Mouse (Mus musculus) liver, embryonic 11.5 days (tissue): Measurements from ENCODE around the gene Zcwpw1. TPM values are rescaled to one million over a fixed set of nuclear protein-coding genes. Genes with fewer than 3 reads are reported as not detected.

Experiments used
- ATAC-seq: fragments of 200-750 bp; cut with Nextera tagmentation; replicated peaks from 2 replicates; pipeline ENCODE4 v1.8.0; 2017; ENCODE audit warnings: moderate number of reproducible peaks, mild to moderate bottlenecking, moderate TSS enrichment, moderate library complexity; ENCODE audit not compliant: low FRiP score
- DNase-seq: peaks from one replicate; pipeline ENCODE4 v3.0.0-alpha.2; 2017; ENCODE audit warnings: low spot score
- H3K27ac ChIP-seq: fragments of 300-500 bp; sonication (generic); 2 replicates; pipeline ENCODE4 v1.5.1; 2014; ENCODE audit warnings: mild to moderate bottlenecking, low read depth, low read length, control low read depth
- H3K27me3 ChIP-seq: fragments of 300-500 bp; sonication (generic); replicated peaks from 2 replicates; pipeline ENCODE4 v1.6.1; 2014; ENCODE audit warnings: low read length, mixed read lengths; ENCODE audit not compliant: control insufficient read depth, insufficient read depth
- H3K36me3 ChIP-seq: fragments of 300-500 bp; sonication (generic); 2 replicates; pipeline ENCODE4 v1.6.1; 2014; ENCODE audit warnings: mild to moderate bottlenecking, low read length, moderate library complexity, mixed read lengths; ENCODE audit not compliant: control insufficient read depth, insufficient read depth
- H3K4me1 ChIP-seq: fragments of 300-500 bp; sonication (generic); replicated peaks from 2 replicates; pipeline ENCODE4 v1.6.1; 2014; ENCODE audit warnings: low read length, mixed read lengths; ENCODE audit not compliant: control insufficient read depth, insufficient read depth
- H3K4me2 ChIP-seq: fragments of 300-500 bp; sonication (generic); 2 replicates; pipeline ENCODE4 v1.6.1; 2014; ENCODE audit warnings: mild to moderate bottlenecking, control low read depth, moderate library complexity
- H3K4me3 ChIP-seq: fragments of 300-500 bp; sonication (generic); 2 replicates; pipeline ENCODE4 v1.5.1; 2014; ENCODE audit warnings: low read depth, low read length, control low read depth
- H3K9ac ChIP-seq: fragments of 300-500 bp; sonication (generic); 2 replicates; pipeline ENCODE4 v1.6.1; 2014; ENCODE audit warnings: low read depth, low read length, control low read depth
- H3K9me3 ChIP-seq: fragments of 300-500 bp; sonication (generic); 2 replicates; pipeline ENCODE4 v1.6.1; 2016; ENCODE audit warnings: low read length, inconsistent platforms, mixed read lengths; ENCODE audit not compliant: control insufficient read depth
- WGBS: fragments of 180-500 bp; shearing (Covaris S2); extraction: QIAGEN DNeasy Blood & Tissue Kit; methylation state at CpG from one replicate; pipeline ENCODE4 v1.1.7; 2014; 5-methylcytosine and 5-hydroxymethylcytosine counted together
- polyA plus RNA-seq: library from polyadenylated mRNA; unstranded; fragments of >200 nt; fragmentation: Nextera tagmentation; extraction: Ambion mirVana; gene quantifications from 2 replicates; pipeline ENCODE4 v1.2.1, GENCODE M21; 2014

The Zcwpw1 gene
- polyA plus RNA-seq, 1 experiment from 2014 or later: 13.1 TPM

DNA sequence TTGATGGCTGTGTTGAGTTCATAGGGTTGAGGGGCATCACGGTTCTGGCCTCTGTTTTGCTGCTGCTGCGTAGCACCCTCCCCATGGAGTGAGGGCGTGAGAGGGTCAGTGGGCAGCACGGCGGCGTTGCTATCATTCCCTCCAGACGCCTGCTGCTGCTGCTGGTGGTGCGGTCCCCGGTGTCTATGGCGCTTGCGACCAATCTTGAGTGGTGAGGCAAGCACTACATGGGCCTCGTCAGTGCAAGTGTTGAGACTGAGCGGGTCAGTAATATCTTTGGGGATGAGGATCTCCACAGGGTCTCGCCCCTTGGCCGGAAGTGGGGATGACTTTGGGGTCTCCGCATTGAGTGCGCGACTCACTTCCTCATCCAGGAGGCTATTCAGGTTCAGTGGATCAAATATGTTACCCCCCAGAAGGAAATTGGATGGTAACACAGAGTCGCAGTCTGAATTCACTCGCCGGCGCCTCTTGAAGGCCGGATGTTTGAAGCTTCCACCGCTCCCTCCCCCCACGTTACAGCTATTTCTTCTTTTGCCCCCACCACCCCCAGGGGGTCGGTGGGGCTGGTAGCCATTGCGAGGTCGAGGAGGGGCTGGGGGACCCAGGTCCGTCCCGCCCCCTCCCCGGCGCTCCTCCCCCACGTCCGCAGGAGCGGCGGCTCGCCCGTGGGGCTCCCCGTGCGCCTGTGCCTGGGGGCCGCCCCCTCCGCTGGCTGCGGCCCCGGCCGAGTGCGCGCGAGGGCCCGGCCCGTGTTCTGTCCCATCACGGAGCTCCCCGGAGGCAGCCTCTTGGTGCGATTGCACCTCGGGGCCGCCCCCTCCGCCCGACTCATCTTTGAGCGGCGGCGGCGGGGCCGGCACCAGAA, 2.2 kb upstream of the Zcwpw1 start:
- peaks cover 28% of the 10 kb centered on the region for H3K36me3 ChIP-seq
- ATAC-seq (peak; percentile 13; the same call in 1 of the 2 replicates), DNase-seq (peak; percentile 52)
- H3K4me2 ChIP-seq: peak overlapping the region; percentile 98
- peaks cover 25% of the 10 kb centered on the region for H3K4me1 ChIP-seq
- H3K9ac ChIP-seq: peak overlapping the region; percentile 97
- H3K27ac ChIP-seq: peak overlapping the region; percentile 99
- H3K9me3 ChIP-seq: no peaks in the 10 kb centered on the region
- H3K27me3 ChIP-seq: no peaks in the 10 kb centered on the region
- 2% methylated on average over 59 of the region's 62 CpGs for WGBS
- H3K4me3 ChIP-seq: peak overlapping the region; percentile 92

DNA sequence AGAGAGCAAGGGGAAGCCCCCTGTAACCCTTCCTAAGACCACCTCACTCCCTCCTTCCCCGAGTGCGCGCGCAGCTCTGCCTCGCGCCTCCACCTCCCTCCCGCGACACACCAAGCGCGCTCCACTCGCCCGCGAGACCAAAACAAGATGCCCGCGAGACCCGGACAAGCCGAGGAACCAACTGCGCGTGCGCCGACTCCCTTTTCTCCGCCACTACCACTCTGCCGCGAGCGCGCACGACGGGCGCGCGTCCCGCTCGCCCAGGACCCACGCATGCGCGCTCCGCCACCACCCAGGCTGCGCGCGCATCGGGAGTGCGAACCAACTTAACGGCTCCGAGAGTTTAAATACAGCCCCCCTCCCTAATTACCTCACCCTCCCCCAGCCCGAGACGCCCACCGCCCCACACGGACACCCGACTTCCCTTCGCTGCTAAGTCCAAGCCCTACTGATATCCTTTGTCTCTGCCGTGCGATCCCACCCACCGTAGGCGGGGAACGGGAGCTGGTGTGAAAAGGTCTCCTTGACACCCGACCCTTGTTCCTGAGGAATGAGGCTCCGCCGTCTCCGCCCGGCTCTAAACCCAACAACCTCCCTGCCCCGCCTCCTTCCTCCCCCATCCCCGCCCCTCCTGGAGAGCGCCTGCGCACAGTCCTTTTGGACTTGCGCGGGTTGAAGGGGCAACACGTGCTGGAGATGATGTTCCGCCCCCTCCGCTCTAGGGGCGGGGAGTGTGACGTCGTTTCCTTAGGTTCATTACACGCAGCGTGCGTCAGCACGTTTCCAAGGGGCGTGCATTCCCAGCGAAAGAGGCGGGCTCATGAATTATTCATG, 1.3 kb upstream of the Zcwpw1 start:
- H3K4me1 ChIP-seq: peaks cover 24% of the 10 kb centered on the region
- no peaks in the 10 kb centered on the region for H3K27me3 ChIP-seq
- peak overlapping the region; percentile 92 for H3K4me3 ChIP-seq
- peaks cover 21% of the 10 kb centered on the region for H3K36me3 ChIP-seq
- H3K9ac ChIP-seq: peak overlapping the region; percentile 97
- ATAC-seq (peak; percentile 85), DNase-seq (peak; percentile 98)
- H3K4me2 ChIP-seq: peak overlapping the region; percentile 98
- under 1% methylated on average over 78 of the region's 79 CpGs for WGBS
- H3K9me3 ChIP-seq: no peaks in the 10 kb centered on the region
- H3K27ac ChIP-seq: peak overlapping the region; percentile 99

DNA sequence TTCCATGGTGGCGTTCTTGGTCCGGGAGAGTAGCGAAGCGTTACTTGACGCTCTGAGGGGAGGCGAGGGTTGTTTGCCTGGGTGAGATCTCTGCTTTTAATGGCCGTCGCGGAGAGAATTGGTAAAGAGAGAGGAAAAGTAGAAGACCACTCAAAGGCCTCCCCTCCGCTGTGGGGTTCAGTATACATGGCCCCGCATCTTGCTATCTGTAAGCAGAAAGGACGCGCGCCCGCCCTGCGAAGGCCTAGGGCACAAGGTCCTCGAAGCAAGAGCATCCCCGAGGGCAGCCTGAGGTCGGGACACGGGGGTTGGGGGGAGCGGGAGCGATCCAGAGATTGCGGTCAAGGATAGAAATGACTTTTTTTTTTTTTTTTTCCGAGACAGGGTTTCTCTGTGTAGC, 573 bp downstream of the Zcwpw1 start:
- ATAC-seq: no peak
- H3K27ac ChIP-seq: no peak overlapping the region

DNA sequence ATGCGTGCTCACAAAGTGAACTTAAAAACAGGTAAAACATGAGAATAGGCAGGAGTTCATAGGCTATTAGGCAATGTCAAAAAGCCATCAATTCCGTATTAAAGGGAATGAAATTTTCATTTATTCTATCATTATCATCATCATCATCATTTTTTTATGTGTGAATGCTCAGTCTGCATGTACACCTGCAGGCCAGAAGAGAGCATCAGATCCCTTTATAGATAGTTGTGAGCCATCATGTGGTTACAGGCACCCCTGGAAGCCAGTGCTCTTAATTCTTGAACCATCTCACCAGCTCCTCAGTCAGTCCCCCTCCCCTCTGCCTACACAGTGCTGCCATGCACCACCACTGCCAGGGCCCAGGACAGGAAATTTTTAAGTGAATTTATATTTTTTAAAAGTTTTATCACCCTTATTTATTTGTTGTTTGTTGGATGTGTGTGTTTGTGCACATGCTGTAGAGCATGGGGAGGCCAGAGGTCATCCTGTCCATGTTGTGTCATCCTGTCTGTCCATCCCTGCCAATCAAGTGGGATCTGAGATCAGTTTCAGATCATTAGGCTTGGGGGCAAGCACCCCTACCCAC, 1.4 kb downstream of the Zcwpw1 start:
- no peak overlapping the region for H3K4me2 ChIP-seq
- ATAC-seq: no peak
- H3K27ac ChIP-seq: no peak overlapping the region
- H3K4me3 ChIP-seq: no peak overlapping the region
- peaks cover 14% of the 10 kb centered on the region for H3K4me1 ChIP-seq
- no peaks in the 10 kb centered on the region for H3K9me3 ChIP-seq
- WGBS: 93% methylated on average over 2 of the region's 2 CpGs
- H3K27me3 ChIP-seq: no peaks in the 10 kb centered on the region
- no peak overlapping the region for H3K9ac ChIP-seq
- H3K36me3 ChIP-seq: peaks cover 5% of the 10 kb centered on the region
- DNase-seq: no peak

More for the DNA sequence above, 573 bp downstream of the Zcwpw1 start:
- Histone ChIP-seq H3K4me3 (peak overlapping the region; percentile 92; the same call in 1 of the 2 replicates), H3K4me1 (peaks cover 20% of the 10 kb centered on the region), H3K9me3 (no peaks in the 10 kb centered on the region), H3K4me2 (peak overlapping the region; percentile 92), H3K36me3 (peaks cover 5% of the 10 kb centered on the region), H3K9ac (no peak overlapping the region), H3K27me3 (no peaks in the 10 kb centered on the region)
- whole genome bisulfite sequencing: 65% methylated on average over 23 of the region's 24 CpGs
- no peak for DNase-seq

DNA sequence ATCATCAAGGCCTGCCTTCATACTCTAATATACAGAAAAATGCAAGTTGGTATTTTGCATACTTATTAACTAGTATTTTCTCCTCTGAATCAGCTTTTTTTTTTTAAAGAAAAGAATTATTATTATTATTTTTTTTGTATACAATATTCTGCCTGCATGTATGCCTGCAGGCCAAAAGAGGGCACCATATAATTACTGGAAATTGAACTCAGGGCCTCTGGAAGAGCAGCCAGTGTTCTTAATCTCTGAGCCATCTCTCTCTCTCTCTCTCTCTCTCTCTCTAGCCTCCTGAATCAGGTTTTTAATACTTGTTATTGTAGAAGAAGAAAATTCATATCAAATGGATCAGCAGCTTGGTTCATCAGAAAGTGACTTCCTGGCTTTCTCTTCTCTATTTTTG, 4.0 kb downstream of the Zcwpw1 start:
- Histone ChIP-seq H3K4me2 (no peak overlapping the region), H3K4me1 (0 out of 2 replicates have a peak, but pooled peaks cover 2% of the 10 kb centered on the region), H3K36me3 (no peaks in the 10 kb centered on the region), H3K27me3 (no peaks in the 10 kb centered on the region), H3K27ac (no peak overlapping the region), H3K9me3 (no peaks in the 10 kb centered on the region), H3K9ac (no peak overlapping the region), H3K4me3 (no peak overlapping the region)
- DNase-seq (no peak), ATAC-seq (no peak)

DNA sequence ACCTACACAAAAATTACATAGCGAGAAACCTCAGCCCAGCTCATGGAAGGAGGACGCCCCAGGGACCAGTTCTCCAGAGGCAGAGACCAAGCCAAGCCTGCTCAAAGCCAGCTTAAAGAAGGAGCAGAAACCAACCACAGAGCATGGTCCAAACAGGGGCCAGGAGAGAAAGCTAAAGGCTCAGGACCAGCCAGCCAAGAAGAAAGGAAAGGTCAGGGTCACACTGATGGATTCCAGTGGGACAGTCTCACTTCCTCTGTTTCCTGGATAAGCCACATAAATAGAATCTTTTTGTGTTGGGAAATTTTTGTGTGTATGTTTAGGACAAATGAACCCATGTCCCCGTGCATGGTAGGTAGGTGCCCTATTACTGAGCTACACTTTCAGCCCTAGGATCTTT, 9.0 kb downstream of the Zcwpw1 start:
- 69% methylated on average over 3 of the region's 3 CpGs for WGBS
- H3K9ac ChIP-seq: no peak overlapping the region
- H3K4me2 ChIP-seq: no peak overlapping the region
- H3K4me1 ChIP-seq: no peaks in the 10 kb centered on the region
- H3K27me3 ChIP-seq: no peaks in the 10 kb centered on the region
- H3K4me3 ChIP-seq: no peak overlapping the region
- ATAC-seq (no peak), DNase-seq (no peak)
- H3K9me3 ChIP-seq: no peaks in the 10 kb centered on the region
- no peak overlapping the region for H3K27ac ChIP-seq
- H3K36me3 ChIP-seq: no peaks in the 10 kb centered on the region

DNA sequence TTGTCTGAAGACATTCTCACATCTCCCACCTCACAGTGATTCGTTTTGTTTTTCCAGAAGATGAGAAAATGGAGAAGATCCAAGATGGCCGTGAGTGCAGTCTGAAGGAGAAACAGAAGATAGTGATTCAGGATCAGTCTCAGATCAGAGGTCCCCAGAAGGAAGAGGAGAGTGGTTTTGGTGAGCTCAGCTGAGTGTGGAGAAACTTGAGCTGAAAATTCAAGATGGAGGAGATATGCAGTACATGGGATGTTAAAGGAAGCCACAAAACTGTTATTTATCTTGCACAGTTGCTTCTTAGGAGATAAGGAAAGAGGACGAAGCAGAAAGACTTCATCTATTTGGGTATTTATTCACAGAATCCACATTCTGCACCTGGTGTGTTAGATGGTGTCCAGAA, 13.3 kb downstream of the Zcwpw1 start:
- WGBS: 62% methylated on average over 3 of the region's 3 CpGs
- ATAC-seq (no peak), DNase-seq (no peak)
- Histone ChIP-seq H3K9me3 (no peaks in the 10 kb centered on the region), H3K4me2 (no peak overlapping the region), H3K27me3 (no peaks in the 10 kb centered on the region), H3K9ac (no peak overlapping the region), H3K36me3 (no peaks in the 10 kb centered on the region), H3K27ac (no peak overlapping the region), H3K4me3 (no peak overlapping the region), H3K4me1 (no peaks in the 10 kb centered on the region)

DNA sequence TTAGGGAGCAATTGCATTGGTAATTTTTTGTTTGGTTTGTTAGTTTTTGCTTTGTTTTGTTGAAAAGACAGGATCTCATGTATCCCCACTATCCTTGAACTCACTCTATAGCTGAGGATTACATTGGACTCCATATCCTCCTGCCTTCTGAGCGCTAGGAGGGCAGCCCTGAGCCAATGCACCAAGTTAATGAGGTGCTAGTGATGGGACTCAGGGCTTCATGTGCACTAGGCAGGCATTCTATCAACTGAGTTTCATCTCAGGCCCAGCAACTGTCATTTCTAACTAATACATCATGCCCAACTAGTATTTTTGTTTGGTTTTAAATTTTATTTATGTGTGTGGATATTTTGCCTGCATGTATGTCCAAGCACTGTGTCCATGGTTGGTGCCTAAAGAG, 18.6 kb downstream of the Zcwpw1 start:
- H3K36me3 ChIP-seq: no peaks in the 10 kb centered on the region
- 49% methylated on average over 1 of the region's 1 CpGs for WGBS
- H3K27ac ChIP-seq: no peak overlapping the region
- DNase-seq (no peak), ATAC-seq (no peak)
- no peak overlapping the region for H3K4me2 ChIP-seq
- no peaks in the 10 kb centered on the region for H3K27me3 ChIP-seq
- H3K4me3 ChIP-seq: no peak overlapping the region
- no peaks in the 10 kb centered on the region for H3K4me1 ChIP-seq
- no peaks in the 10 kb centered on the region for H3K9me3 ChIP-seq
- no peak overlapping the region for H3K9ac ChIP-seq
